Mouse (Mus musculus): ENCODE results near the gene Cnih3. TPM values are rescaled to one million over a fixed set of nuclear protein-coding genes. Genes with fewer than 3 reads are reported as not detected.

Gene Cnih3
- polyA plus RNA-seq (2015; fragmentation: Nextera tagmentation; extraction: Ambion mirVana), result 0.15 and 0.63 TPM in 2 replicates

GRCm38 (mm10) chr1:181352367-181353199 is at the start of gene Cnih3:
Cnih3 (plus strand) TSS chr1:181352628.
- H3K4me3 ChIP-seq, result peak within 1 kb of the TSS; percentile 52
- peak; percentile 63; the same call in 1 of the 2 replicates for ATAC-seq (ENCODE audit: insufficient number of reproducible peaks, low FRiP score, low TSS enrichment, low read depth)
- no peaks in the 10 kb centered on the region for H3K36me3 ChIP-seq
- peaks cover 20% of the 10 kb centered on the region for H3K4me1 ChIP-seq
- no peaks in the 10 kb centered on the region for H3K9me3 ChIP-seq
- under 1% methylated on average over 74 of the region's 78 CpGs for WGBS
- no peak within 1 kb of the TSS for H3K27ac ChIP-seq
- peak within 1 kb of the TSS; percentile 55 for H3K9ac ChIP-seq
- H3K27me3 ChIP-seq, result peaks cover 47% of the 10 kb centered on the region
- peak within 1 kb of the TSS; percentile 99 for H3K4me2 ChIP-seq

GRCm38 (mm10) chr1:181307981-181308380 is 44.4 kb upstream of the Cnih3 start:
- no peak overlapping the region for H3K9ac ChIP-seq
- ATAC-seq (ENCODE audit: insufficient number of reproducible peaks, low FRiP score, low TSS enrichment, low read depth), result no peak
- no peak overlapping the region for H3K4me3 ChIP-seq
- WGBS, result 71% methylated on average over 3 of the region's 3 CpGs
- H3K4me2 ChIP-seq, result no peak overlapping the region
- no peaks in the 10 kb centered on the region for H3K36me3 ChIP-seq
- no peaks in the 10 kb centered on the region for H3K4me1 ChIP-seq
- no peak overlapping the region for H3K27ac ChIP-seq
- no peaks in the 10 kb centered on the region for H3K27me3 ChIP-seq
- no peaks in the 10 kb centered on the region for H3K9me3 ChIP-seq

GRCm38 (mm10) chr1:181310712-181311111 is 41.7 kb upstream of the Cnih3 start:
- Histone ChIP-seq H3K9ac (no peak overlapping the region), H3K27ac (no peak overlapping the region), H3K4me1 (no peaks in the 10 kb centered on the region), H3K36me3 (no peaks in the 10 kb centered on the region), H3K4me3 (no peak overlapping the region), H3K9me3 (no peaks in the 10 kb centered on the region), H3K27me3 (no peaks in the 10 kb centered on the region), H3K4me2 (no peak overlapping the region)
- ATAC-seq (ENCODE audit: insufficient number of reproducible peaks, low FRiP score, low TSS enrichment, low read depth), result no peak
- WGBS, result 86% methylated on average over 5 of the region's 5 CpGs

- Histone ChIP-seq H3K27ac (no peak overlapping the region), H3K4me2 (no peak overlapping the region), H3K4me1 (no peaks in the 10 kb centered on the region), H3K4me3 (no peak overlapping the region), H3K9ac (no peak overlapping the region), H3K27me3 (no peaks in the 10 kb centered on the region), H3K9me3 (no peaks in the 10 kb centered on the region), H3K36me3 (no peaks in the 10 kb centered on the region)
- ATAC-seq (ENCODE audit: insufficient number of reproducible peaks, low FRiP score, low TSS enrichment, low read depth), result no peak
- WGBS, result 92% methylated on average over 15 of the region's 15 CpGs
These were observed 40.0 kb upstream of the Cnih3 start for GRCm38 (mm10) chr1:181312115-181313045.

- WGBS, result 83% methylated on average over 8 of the region's 8 CpGs
- Histone ChIP-seq H3K27me3 (no peaks in the 10 kb centered on the region), H3K4me1 (no peaks in the 10 kb centered on the region), H3K9ac (no peak overlapping the region), H3K4me3 (no peak overlapping the region), H3K36me3 (no peaks in the 10 kb centered on the region), H3K27ac (no peak overlapping the region), H3K4me2 (no peak overlapping the region), H3K9me3 (no peaks in the 10 kb centered on the region)
- ATAC-seq (ENCODE audit: insufficient number of reproducible peaks, low FRiP score, low TSS enrichment, low read depth), result no peak
These were observed 39.4 kb upstream of the Cnih3 start for GRCm38 (mm10) chr1:181313046-181313415.

GRCm38 (mm10) chr1:181314301-181314700 is 38.1 kb upstream of the Cnih3 start:
- no peak for ATAC-seq (ENCODE audit: insufficient number of reproducible peaks, low FRiP score, low TSS enrichment, low read depth)
- H3K36me3 ChIP-seq, result no peaks in the 10 kb centered on the region
- H3K27me3 ChIP-seq, result no peaks in the 10 kb centered on the region
- no peaks in the 10 kb centered on the region for H3K9me3 ChIP-seq
- H3K4me3 ChIP-seq, result no peak overlapping the region
- H3K4me2 ChIP-seq, result no peak overlapping the region
- H3K9ac ChIP-seq, result no peak overlapping the region
- no peaks in the 10 kb centered on the region for H3K4me1 ChIP-seq
- H3K27ac ChIP-seq, result no peak overlapping the region
- WGBS, result 64% methylated on average over 10 of the region's 10 CpGs

GRCm38 (mm10) chr1:181315350-181315749 is 37.1 kb upstream of the Cnih3 start:
- Histone ChIP-seq H3K27me3 (no peaks in the 10 kb centered on the region), H3K9me3 (no peaks in the 10 kb centered on the region), H3K27ac (no peak overlapping the region), H3K4me1 (no peaks in the 10 kb centered on the region), H3K4me3 (no peak overlapping the region), H3K9ac (no peak overlapping the region), H3K4me2 (no peak overlapping the region), H3K36me3 (no peaks in the 10 kb centered on the region)
- no peak for ATAC-seq (ENCODE audit: insufficient number of reproducible peaks, low FRiP score, low TSS enrichment, low read depth)
- 69% methylated on average over 3 of the region's 3 CpGs for WGBS

- WGBS, result 81% methylated on average over 5 of the region's 5 CpGs
- no peak overlapping the region for H3K4me3 ChIP-seq
- H3K36me3 ChIP-seq, result no peaks in the 10 kb centered on the region
- no peaks in the 10 kb centered on the region for H3K27me3 ChIP-seq
- no peaks in the 10 kb centered on the region for H3K9me3 ChIP-seq
- H3K9ac ChIP-seq, result no peak overlapping the region
- H3K4me2 ChIP-seq, result no peak overlapping the region
- no peaks in the 10 kb centered on the region for H3K4me1 ChIP-seq
- no peak overlapping the region for H3K27ac ChIP-seq
- no peak for ATAC-seq (ENCODE audit: insufficient number of reproducible peaks, low FRiP score, low TSS enrichment, low read depth)
These were observed 35.9 kb upstream of the Cnih3 start for GRCm38 (mm10) chr1:181316571-181316970.

- Histone ChIP-seq H3K27me3 (no peaks in the 10 kb centered on the region), H3K27ac (no peak overlapping the region), H3K4me1 (no peaks in the 10 kb centered on the region), H3K36me3 (no peaks in the 10 kb centered on the region), H3K9me3 (no peaks in the 10 kb centered on the region), H3K4me3 (no peak overlapping the region), H3K9ac (no peak overlapping the region), H3K4me2 (no peak overlapping the region)
- 74% methylated on average over 6 of the region's 6 CpGs for WGBS
- no peak for ATAC-seq (ENCODE audit: insufficient number of reproducible peaks, low FRiP score, low TSS enrichment, low read depth)
These were observed 33.0 kb upstream of the Cnih3 start for GRCm38 (mm10) chr1:181319466-181319865.

- 89% methylated on average over 5 of the region's 5 CpGs for WGBS
- H3K27me3 ChIP-seq, result no peaks in the 10 kb centered on the region
- H3K36me3 ChIP-seq, result no peaks in the 10 kb centered on the region
- no peak overlapping the region for H3K4me3 ChIP-seq
- H3K4me2 ChIP-seq, result no peak overlapping the region
- H3K27ac ChIP-seq, result no peak overlapping the region
- no peaks in the 10 kb centered on the region for H3K4me1 ChIP-seq
- no peak overlapping the region for H3K9ac ChIP-seq
- ATAC-seq (ENCODE audit: insufficient number of reproducible peaks, low FRiP score, low TSS enrichment, low read depth), result no peak
- H3K9me3 ChIP-seq, result no peaks in the 10 kb centered on the region
These were observed 31.3 kb upstream of the Cnih3 start for GRCm38 (mm10) chr1:181321149-181321548.

- Histone ChIP-seq H3K4me1 (no peaks in the 10 kb centered on the region), H3K27ac (no peak overlapping the region), H3K27me3 (no peaks in the 10 kb centered on the region), H3K4me2 (no peak overlapping the region), H3K36me3 (no peaks in the 10 kb centered on the region), H3K9ac (no peak overlapping the region), H3K9me3 (no peaks in the 10 kb centered on the region), H3K4me3 (no peak overlapping the region)
- ATAC-seq (ENCODE audit: insufficient number of reproducible peaks, low FRiP score, low TSS enrichment, low read depth), result no peak
- WGBS, result 88% methylated on average over 3 of the region's 3 CpGs
These were observed 29.3 kb upstream of the Cnih3 start for GRCm38 (mm10) chr1:181323134-181323533.

GRCm38 (mm10) chr1:181327137-181327536 is 25.3 kb upstream of the Cnih3 start:
- no peak overlapping the region for H3K4me3 ChIP-seq
- no peaks in the 10 kb centered on the region for H3K36me3 ChIP-seq
- no peaks in the 10 kb centered on the region for H3K4me1 ChIP-seq
- H3K27me3 ChIP-seq, result no peaks in the 10 kb centered on the region
- H3K9ac ChIP-seq, result no peak overlapping the region
- no peak overlapping the region for H3K4me2 ChIP-seq
- H3K9me3 ChIP-seq, result no peaks in the 10 kb centered on the region
- ATAC-seq (ENCODE audit: insufficient number of reproducible peaks, low FRiP score, low TSS enrichment, low read depth), result no peak
- 95% methylated on average over 5 of the region's 5 CpGs for WGBS
- H3K27ac ChIP-seq, result no peak overlapping the region
